Mouse (Mus musculus): ENCODE data around the gene Gys2. TPM values are rescaled to one million over a fixed set of nuclear protein-coding genes. Genes with fewer than 3 reads are reported as not detected.
A peak's percentile ranks its signal among the peaks of the same experiment; 100 is the strongest.

Gene Gys2
- polyA plus RNA-seq, 1 experiment from 2014 or later = not detected

- H3K4me2 ChIP-seq (ENCODE audit: low read depth, low read length) = no peak overlapping the region
- 80% methylated on average over 2 of the region's 2 CpGs for WGBS
- H3K9me3 ChIP-seq (replicated peaks; ENCODE audit: control insufficient read depth, low read length) = no peaks in the 10 kb centered on the region
- H3K27ac ChIP-seq (replicated peaks; ENCODE audit: low read depth, low read length) = no peak overlapping the region
- DNase-seq (ENCODE audit: low spot score) (no peak), ATAC-seq (replicated peaks; ENCODE audit: insufficient number of reproducible peaks, low FRiP score, low TSS enrichment, low read depth) (no peak)
- H3K36me3 ChIP-seq (replicated peaks; ENCODE audit: control insufficient read depth, insufficient read depth, low read depth, low read length) = no peaks in the 10 kb centered on the region
- H3K9ac ChIP-seq (replicated peaks; ENCODE audit: low read length) = no peak overlapping the region
- H3K4me3 ChIP-seq (ENCODE audit: low read depth, low read length) = no peak overlapping the region
- H3K4me1 ChIP-seq (ENCODE audit: control insufficient read depth, insufficient read depth, low read length) = no peaks in the 10 kb centered on the region
- no peaks in the 10 kb centered on the region for H3K27me3 ChIP-seq (ENCODE audit: control insufficient read depth, insufficient read depth, low read length)
These were observed 19.6 kb downstream of the Gys2 start for GRCm38 (mm10) chr6:142453311-142453710.

DNA sequence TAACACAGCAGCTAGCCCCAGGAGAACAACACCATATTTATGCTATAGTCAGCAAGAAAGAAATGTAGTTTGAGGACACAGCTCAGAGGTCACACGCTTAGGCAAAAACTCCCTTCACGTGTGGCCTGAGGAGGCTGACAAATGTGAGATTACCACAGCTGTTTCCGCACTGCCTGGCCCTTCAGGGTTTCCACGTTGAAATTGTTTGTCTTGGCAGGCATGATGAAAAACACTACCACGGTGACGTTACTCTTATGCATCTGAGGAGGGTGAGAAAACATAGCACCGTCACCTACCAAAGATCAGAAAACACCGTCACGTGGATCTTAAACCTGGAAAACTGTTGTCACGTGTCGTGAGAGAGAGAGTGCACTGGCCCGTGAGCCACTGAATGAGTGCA is 21.5 kb downstream of the Gys2 start:
- Histone ChIP-seq H3K9me3 (replicated peaks; ENCODE audit: control insufficient read depth, low read length) (no peaks in the 10 kb centered on the region), H3K4me2 (ENCODE audit: low read depth, low read length) (no peak overlapping the region), H3K27me3 (ENCODE audit: control insufficient read depth, insufficient read depth, low read length) (no peaks in the 10 kb centered on the region), H3K4me3 (ENCODE audit: low read depth, low read length) (no peak overlapping the region), H3K4me1 (ENCODE audit: control insufficient read depth, insufficient read depth, low read length) (no peaks in the 10 kb centered on the region), H3K27ac (replicated peaks; ENCODE audit: low read depth, low read length) (no peak overlapping the region), H3K36me3 (replicated peaks; ENCODE audit: control insufficient read depth, insufficient read depth, low read depth, low read length) (no peaks in the 10 kb centered on the region), H3K9ac (replicated peaks; ENCODE audit: low read length) (no peak overlapping the region)
- DNase-seq (ENCODE audit: low spot score) (no peak), ATAC-seq (replicated peaks; ENCODE audit: insufficient number of reproducible peaks, low FRiP score, low TSS enrichment, low read depth) (no peak)
- 80% methylated on average over 12 of the region's 12 CpGs for WGBS

DNA sequence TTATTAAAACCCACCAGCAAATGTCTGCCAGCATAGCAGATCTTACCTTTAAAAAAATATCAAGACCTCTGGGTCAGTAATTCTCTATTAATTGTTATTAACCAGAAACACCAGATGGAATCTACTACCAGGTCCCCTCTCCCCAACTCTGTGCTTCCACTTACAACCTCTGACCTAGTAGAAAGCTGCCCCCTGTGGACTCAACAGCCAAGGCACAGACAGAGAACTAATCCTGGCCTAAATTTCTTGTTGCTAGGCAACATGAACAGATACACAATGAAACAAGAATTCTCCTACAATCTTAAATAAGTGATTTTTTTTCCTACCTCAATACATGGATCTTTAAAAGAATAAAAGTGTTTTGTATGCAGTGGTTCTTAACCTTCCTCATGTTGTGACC is 43.8 kb downstream of the Gys2 start:
- no peaks in the 10 kb centered on the region for H3K27me3 ChIP-seq (ENCODE audit: control insufficient read depth, insufficient read depth, low read length)
- H3K4me2 ChIP-seq (ENCODE audit: low read depth, low read length) = no peak overlapping the region
- no peak for DNase-seq (ENCODE audit: low spot score)
- H3K9me3 ChIP-seq (replicated peaks; ENCODE audit: control insufficient read depth, low read length) = no peaks in the 10 kb centered on the region
- no peak overlapping the region for H3K9ac ChIP-seq (replicated peaks; ENCODE audit: low read length)
- no peak overlapping the region for H3K4me3 ChIP-seq (ENCODE audit: low read depth, low read length)
- ATAC-seq (replicated peaks; ENCODE audit: insufficient number of reproducible peaks, low FRiP score, low TSS enrichment, low read depth) = no peak
- H3K4me1 ChIP-seq (ENCODE audit: control insufficient read depth, insufficient read depth, low read length) = no peaks in the 10 kb centered on the region
- H3K36me3 ChIP-seq (replicated peaks; ENCODE audit: control insufficient read depth, insufficient read depth, low read depth, low read length) = no peaks in the 10 kb centered on the region
- H3K27ac ChIP-seq (replicated peaks; ENCODE audit: low read depth, low read length) = no peak overlapping the region

DNA sequence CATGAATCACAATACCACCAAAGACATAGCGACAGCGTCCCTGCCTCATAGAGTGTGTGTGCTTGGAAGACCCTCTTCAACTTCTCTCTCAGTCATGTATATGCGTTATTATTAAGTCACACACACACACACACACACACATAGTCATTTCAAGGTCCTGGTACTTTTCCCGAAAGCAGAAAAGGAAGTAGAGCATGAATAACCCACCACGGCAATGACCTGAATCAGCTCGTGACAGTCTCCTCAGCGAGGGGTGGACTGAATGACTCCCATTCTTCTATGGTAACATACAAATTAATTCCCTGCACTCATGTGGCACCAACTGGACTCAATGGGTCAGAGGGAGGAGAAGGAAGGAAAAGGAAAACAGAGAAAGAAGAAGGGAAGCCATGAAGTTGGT is 47.9 kb downstream of the Gys2 start:
- H3K27me3 ChIP-seq (ENCODE audit: control insufficient read depth, insufficient read depth, low read length) = no peaks in the 10 kb centered on the region
- H3K4me1 ChIP-seq (ENCODE audit: control insufficient read depth, insufficient read depth, low read length) = no peaks in the 10 kb centered on the region
- no peaks in the 10 kb centered on the region for H3K36me3 ChIP-seq (replicated peaks; ENCODE audit: control insufficient read depth, insufficient read depth, low read depth, low read length)
- no peak overlapping the region for H3K27ac ChIP-seq (replicated peaks; ENCODE audit: low read depth, low read length)
- no peak overlapping the region for H3K4me2 ChIP-seq (ENCODE audit: low read depth, low read length)
- H3K4me3 ChIP-seq (ENCODE audit: low read depth, low read length) = no peak overlapping the region
- ATAC-seq (replicated peaks; ENCODE audit: insufficient number of reproducible peaks, low FRiP score, low TSS enrichment, low read depth) (no peak), DNase-seq (ENCODE audit: low spot score) (no peak)
- no peak overlapping the region for H3K9ac ChIP-seq (replicated peaks; ENCODE audit: low read length)
- WGBS = 79% methylated on average over 7 of the region's 7 CpGs
- H3K9me3 ChIP-seq (replicated peaks; ENCODE audit: control insufficient read depth, low read length) = no peaks in the 10 kb centered on the region

DNA sequence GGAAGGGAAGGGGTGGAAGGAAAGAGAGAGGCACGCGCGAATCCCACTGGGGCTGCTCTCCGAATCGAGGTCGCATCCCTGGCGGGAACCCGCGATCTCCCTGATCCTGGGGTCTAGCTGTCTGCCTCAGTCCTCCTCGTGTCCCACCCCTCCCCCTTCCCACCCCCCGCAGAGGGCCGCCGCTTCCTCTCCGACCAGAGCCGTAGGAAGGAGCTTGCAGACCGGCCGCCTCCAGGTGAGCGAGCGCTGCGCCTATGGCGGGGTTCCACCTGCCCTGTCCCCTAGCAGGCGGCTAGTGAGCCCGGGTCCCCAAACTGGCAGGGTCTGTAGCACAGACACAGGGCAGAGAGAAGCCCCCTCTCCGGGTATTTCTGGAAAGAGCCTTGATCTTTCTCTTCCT is 58.3 kb downstream of the Gys2 start:
- Histone ChIP-seq H3K9me3 (replicated peaks; ENCODE audit: control insufficient read depth, low read length) (no peaks in the 10 kb centered on the region), H3K36me3 (replicated peaks; ENCODE audit: control insufficient read depth, insufficient read depth, low read depth, low read length) (no peaks in the 10 kb centered on the region), H3K4me2 (ENCODE audit: low read depth, low read length) (peak overlapping the region; percentile 49), H3K4me3 (ENCODE audit: low read depth, low read length) (peak overlapping the region; percentile 29), H3K4me1 (ENCODE audit: control insufficient read depth, insufficient read depth, low read length) (no peaks in the 10 kb centered on the region), H3K27me3 (ENCODE audit: control insufficient read depth, insufficient read depth, low read length) (peaks cover 4% of the 10 kb centered on the region; the same call in 1 of the 2 replicates), H3K27ac (replicated peaks; ENCODE audit: low read depth, low read length) (no peak overlapping the region), H3K9ac (replicated peaks; ENCODE audit: low read length) (peak overlapping the region; percentile 29; the same call in 1 of the 2 replicates)
- ATAC-seq (replicated peaks; ENCODE audit: insufficient number of reproducible peaks, low FRiP score, low TSS enrichment, low read depth) (peak; percentile 59; the same call in 1 of the 2 replicates), DNase-seq (ENCODE audit: low spot score) (no peak)
- WGBS = under 1% methylated on average over 24 of the region's 24 CpGs

DNA sequence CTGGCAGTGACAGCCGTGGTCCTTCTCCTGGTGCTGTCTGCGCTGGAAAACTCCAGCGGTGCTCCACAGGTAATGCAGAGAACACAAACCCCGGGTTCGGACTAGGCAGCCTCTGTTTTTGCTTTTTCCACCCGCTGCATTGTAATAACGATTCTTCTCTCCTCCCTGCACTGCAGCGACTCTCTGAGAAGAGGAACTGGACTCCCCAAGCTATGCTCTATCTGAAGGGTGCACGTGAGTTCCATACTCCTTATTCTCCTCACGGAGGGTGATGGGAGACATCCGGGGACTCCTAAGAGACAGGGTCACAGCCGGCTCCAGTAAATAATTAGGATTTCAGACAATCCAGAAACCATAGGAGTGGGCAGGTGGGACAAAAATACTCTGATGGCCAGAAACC is 59.1 kb downstream of the Gys2 start:
- ATAC-seq (replicated peaks; ENCODE audit: insufficient number of reproducible peaks, low FRiP score, low TSS enrichment, low read depth) (no peak), DNase-seq (ENCODE audit: low spot score) (no peak)
- H3K9ac ChIP-seq (replicated peaks; ENCODE audit: low read length) = no peak overlapping the region
- H3K36me3 ChIP-seq (replicated peaks; ENCODE audit: control insufficient read depth, insufficient read depth, low read depth, low read length) = no peaks in the 10 kb centered on the region
- no peak overlapping the region for H3K27ac ChIP-seq (replicated peaks; ENCODE audit: low read depth, low read length)
- no peaks in the 10 kb centered on the region for H3K9me3 ChIP-seq (replicated peaks; ENCODE audit: control insufficient read depth, low read length)
- H3K4me3 ChIP-seq (ENCODE audit: low read depth, low read length) = no peak overlapping the region
- H3K27me3 ChIP-seq (ENCODE audit: control insufficient read depth, insufficient read depth, low read length) = peaks cover 4% of the 10 kb centered on the region; the same call in 1 of the 2 replicates
- H3K4me2 ChIP-seq (ENCODE audit: low read depth, low read length) = no peak overlapping the region
- H3K4me1 ChIP-seq (ENCODE audit: control insufficient read depth, insufficient read depth, low read length) = no peaks in the 10 kb centered on the region
- WGBS = 15% methylated on average over 12 of the region's 12 CpGs

DNA sequence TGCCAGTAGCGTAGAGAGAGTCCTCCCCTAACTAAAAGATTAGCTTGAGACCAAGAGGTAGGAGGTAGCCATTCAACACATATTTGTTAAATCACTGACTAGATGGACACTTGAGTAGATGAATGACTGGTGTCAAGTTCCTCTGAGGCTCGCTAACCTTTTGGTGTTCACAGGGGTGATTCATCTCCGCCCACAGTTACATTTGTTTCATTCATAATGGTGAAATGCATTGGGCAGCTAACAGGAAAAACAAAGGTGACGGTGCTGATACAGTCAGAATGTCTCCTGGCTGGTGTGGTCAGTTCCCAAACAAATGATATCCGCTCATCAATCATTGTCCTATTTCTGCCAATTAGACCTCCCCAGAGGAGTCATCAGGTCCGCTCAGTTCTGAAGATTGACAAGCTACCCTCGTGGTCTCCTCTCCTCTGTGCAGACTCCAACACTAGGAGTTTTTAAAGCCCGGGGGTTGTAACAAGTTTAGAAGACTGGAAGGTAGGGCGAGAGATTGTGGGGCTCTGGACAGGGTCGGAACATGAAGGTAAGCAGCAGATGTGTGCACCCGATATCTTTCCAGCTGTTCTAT is 59.9 kb downstream of the Gys2 start, which contains the start of gene Spx:
Spx (plus strand) TSS at position 536 of the 586 bp plus-strand sequence.
- Histone ChIP-seq H3K27ac (replicated peaks; ENCODE audit: low read depth, low read length) (no peak within 1 kb of the TSS), H3K4me3 (ENCODE audit: low read depth, low read length) (no peak within 1 kb of the TSS), H3K4me2 (ENCODE audit: low read depth, low read length) (no peak within 1 kb of the TSS; the same call in 1 of the 2 replicates), H3K9ac (replicated peaks; ENCODE audit: low read length) (no peak within 1 kb of the TSS), H3K36me3 (replicated peaks; ENCODE audit: control insufficient read depth, insufficient read depth, low read depth, low read length) (no peaks in the 10 kb centered on the region), H3K27me3 (ENCODE audit: control insufficient read depth, insufficient read depth, low read length) (peaks cover 4% of the 10 kb centered on the region; the same call in 1 of the 2 replicates), H3K4me1 (ENCODE audit: control insufficient read depth, insufficient read depth, low read length) (no peaks in the 10 kb centered on the region), H3K9me3 (replicated peaks; ENCODE audit: control insufficient read depth, low read length) (no peaks in the 10 kb centered on the region)
- ATAC-seq (replicated peaks; ENCODE audit: insufficient number of reproducible peaks, low FRiP score, low TSS enrichment, low read depth) (no peak), DNase-seq (ENCODE audit: low spot score) (no peak)
- WGBS = 70% methylated on average over 11 of the region's 11 CpGs

GRCm38 (mm10) chr6:142411140-142411539 is 61.8 kb downstream of the Gys2 start:
- 17% methylated on average over 1 of the region's 1 CpGs for WGBS
- no peak for ATAC-seq (replicated peaks; ENCODE audit: insufficient number of reproducible peaks, low FRiP score, low TSS enrichment, low read depth)

More at GRCm38 (mm10) chr6:142411140-142411539, 61.8 kb downstream of the Gys2 start:
- Histone ChIP-seq H3K9ac (replicated peaks; ENCODE audit: low read length) (no peak overlapping the region), H3K36me3 (replicated peaks; ENCODE audit: control insufficient read depth, insufficient read depth, low read depth, low read length) (no peaks in the 10 kb centered on the region), H3K4me2 (ENCODE audit: low read depth, low read length) (no peak overlapping the region), H3K27me3 (ENCODE audit: control insufficient read depth, insufficient read depth, low read length) (peaks cover 4% of the 10 kb centered on the region; the same call in 1 of the 2 replicates), H3K9me3 (replicated peaks; ENCODE audit: control insufficient read depth, low read length) (no peaks in the 10 kb centered on the region), H3K4me1 (ENCODE audit: control insufficient read depth, insufficient read depth, low read length) (no peaks in the 10 kb centered on the region), H3K27ac (replicated peaks; ENCODE audit: low read depth, low read length) (no peak overlapping the region), H3K4me3 (ENCODE audit: low read depth, low read length) (no peak overlapping the region)
- no peak for DNase-seq (ENCODE audit: low spot score)

Measured in embryonic facial prominence, embryonic 11.5 days (tissue).